Mouse (Mus musculus): Measurements from ENCODE around the gene Ndufs5.

- TF ChIP-seq TCF12 (IDR thresholded peaks at IDR 0.05; ENCODE audit: low read depth, low read length) (no peak), CTCF (conservative IDR thresholded peaks at IDR 0.05 in 1 of 2, IDR thresholded peaks at IDR 0.05 in 1 of 2; ENCODE audit: low read depth in 2 of 2, low read length in 2 of 2) (no peak), MAX (IDR thresholded peaks at IDR 0.05; ENCODE audit: low read length) (no peak), POLR2A (IDR thresholded peaks at IDR 0.05; ENCODE audit: low read depth, low read length) (no peak), CHD2 (IDR thresholded peaks at IDR 0.05; ENCODE audit: low read length) (no peak; the same call in 1 of the 2 replicates), KAT2A (IDR thresholded peaks at IDR 0.05; ENCODE audit: insufficient replicate concordance, low read length) (no peak), UBTF (IDR thresholded peaks at IDR 0.05; ENCODE audit: low read depth, low read length) (no peak)
Measured at GRCm38 (mm10) chr4:123686368-123687024, 31.5 kb downstream of the Ndufs5 start.
